Mouse (Mus musculus) adrenal gland, postnatal 14 days (tissue): ENCODE data around the gene Mrpl48. TPM values are rescaled to one million over a fixed set of nuclear protein-coding genes. Genes with fewer than 3 reads are reported as not detected.

Experiments
- total RNA-seq: library from RNA; stranded (reverse); gene quantifications from 2 replicates; pipeline ENCODE4 v1.2.3, GENCODE M21; 2021

Gene Mrpl48
- total RNA-seq, 1 experiment from 2014 or later: 59.8 TPM

Other genes with a start within 250 kb of the Mrpl48 start
- 21.3 and 21.4 TPM in 2 replicates for gene C2cd3, start 236.1 kb downstream of the Mrpl48 start, total RNA-seq
- gene Ppme1, start 236.0 kb downstream of the Mrpl48 start, total RNA-seq: 53.4 and 55.1 TPM in 2 replicates
- gene Ucp3, start 135.3 kb downstream of the Mrpl48 start, total RNA-seq: 41.2 and 43.0 TPM in 2 replicates
- gene Ucp2, start 115.0 kb downstream of the Mrpl48 start, total RNA-seq: 355 and 500 TPM in 2 replicates
- gene Dnajb13, start 93.3 kb downstream of the Mrpl48 start, total RNA-seq: 0.30 TPM in 1 of 2 replicates, not detected in the other
- gene Coa4, start 71.2 kb downstream of the Mrpl48 start, total RNA-seq: 7.8 and 10.4 TPM in 2 replicates
- 68.0 TPM in 2 replicates for gene Rab6a, start 891 bp downstream of the Mrpl48 start, total RNA-seq
- 3.0 and 4.0 TPM in 2 replicates for gene Plekhb1, start 54.1 kb upstream of the Mrpl48 start, total RNA-seq
- gene Fam168a, start 98.3 kb upstream of the Mrpl48 start, total RNA-seq: 67.5 and 69.9 TPM in 2 replicates